Mouse (Mus musculus): ENCODE results near the gene Adamts8.

DNA sequence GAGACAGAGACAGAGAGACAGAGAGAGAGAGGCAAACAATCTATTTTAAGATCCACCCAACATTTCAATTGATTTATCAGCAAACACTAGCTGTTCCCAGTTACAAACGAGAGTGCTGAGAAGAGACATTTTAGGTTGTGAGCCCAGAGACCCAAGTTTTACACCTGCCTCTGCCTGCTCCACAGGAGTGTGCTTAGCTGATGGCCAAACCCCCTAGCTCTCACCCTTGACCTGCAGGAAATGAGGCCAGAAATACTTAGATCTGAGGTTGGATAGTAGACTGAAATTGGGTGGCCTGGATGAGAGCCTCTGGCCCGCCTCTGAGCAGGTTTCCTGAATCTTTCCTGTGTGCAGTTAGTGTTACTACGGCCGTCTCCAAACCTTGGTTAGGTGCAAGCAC, 35.9 kb upstream of the Adamts8 start:
- no peak for TF ChIP-seq CTCF (IDR thresholded peaks at IDR 0.05; ENCODE audit: low read depth)
- no peak for TF ChIP-seq EP300 (optimal IDR thresholded peaks at IDR 0.05)
